Mouse (Mus musculus): Measurements from ENCODE around the gene Rabggta. TPM values are rescaled to one million over a fixed set of nuclear protein-coding genes. Genes with fewer than 3 reads are reported as not detected.

The Rabggta gene
- polyA plus RNA-seq, 1 experiment: 41.4 TPM

GRCm38 (mm10) chr14:55721076-55721475, 987 bp downstream of the Rabggta start:
- TF ChIP-seq POLR2A (IDR thresholded peaks at IDR 0.05; ENCODE audit: control insufficient read depth, low read depth, low read length): no peak
- TF ChIP-seq CTCF (IDR thresholded peaks at IDR 0.05; ENCODE audit: control insufficient read depth, insufficient read depth, insufficient replicate concordance, low read depth, low read length): no peak
- Histone ChIP-seq H3K4me3 (ENCODE audit: control insufficient read depth, low read depth, low read length) (no peak overlapping the region), H3K4me1 (ENCODE audit: control insufficient read depth, insufficient read depth, low read length) (peaks cover 4% of the 10 kb centered on the region), H3K27ac (ENCODE audit: control insufficient read depth, insufficient read depth, low read depth, low read length) (no peak overlapping the region), H3K27me3 (ENCODE audit: control insufficient read depth, insufficient read depth, low read length) (no peaks in the 10 kb centered on the region), H3K36me3 (ENCODE audit: control insufficient read depth, insufficient read depth, low read length) (no peaks in the 10 kb centered on the region)

GRCm38 (mm10) chr14:55720666-55721065, 1.4 kb downstream of the Rabggta start:
- Histone ChIP-seq H3K4me3 (ENCODE audit: control insufficient read depth, low read depth, low read length) (no peak overlapping the region), H3K36me3 (ENCODE audit: control insufficient read depth, insufficient read depth, low read length) (no peaks in the 10 kb centered on the region), H3K27me3 (ENCODE audit: control insufficient read depth, insufficient read depth, low read length) (no peaks in the 10 kb centered on the region), H3K27ac (ENCODE audit: control insufficient read depth, insufficient read depth, low read depth, low read length) (no peak overlapping the region), H3K4me1 (ENCODE audit: control insufficient read depth, insufficient read depth, low read length) (peaks cover 4% of the 10 kb centered on the region)
- TF ChIP-seq CTCF (IDR thresholded peaks at IDR 0.05; ENCODE audit: control insufficient read depth, insufficient read depth, insufficient replicate concordance, low read depth, low read length): no peak
- no peak for TF ChIP-seq POLR2A (IDR thresholded peaks at IDR 0.05; ENCODE audit: control insufficient read depth, low read depth, low read length)

GRCm38 (mm10) chr14:55719737-55720136, 2.3 kb downstream of the Rabggta start:
- no peaks in the 10 kb centered on the region for H3K36me3 ChIP-seq (ENCODE audit: control insufficient read depth, insufficient read depth, low read length)
- TF ChIP-seq CTCF (IDR thresholded peaks at IDR 0.05; ENCODE audit: control insufficient read depth, insufficient read depth, insufficient replicate concordance, low read depth, low read length) (no peak), POLR2A (IDR thresholded peaks at IDR 0.05; ENCODE audit: control insufficient read depth, low read depth, low read length) (no peak)
- no peaks in the 10 kb centered on the region for H3K27me3 ChIP-seq (ENCODE audit: control insufficient read depth, insufficient read depth, low read length)
- peaks cover 4% of the 10 kb centered on the region for H3K4me1 ChIP-seq (ENCODE audit: control insufficient read depth, insufficient read depth, low read length)
- H3K4me3 ChIP-seq (ENCODE audit: control insufficient read depth, low read depth, low read length): no peak overlapping the region
- no peak overlapping the region for H3K27ac ChIP-seq (ENCODE audit: control insufficient read depth, insufficient read depth, low read depth, low read length)

- Histone ChIP-seq H3K4me3 (ENCODE audit: control insufficient read depth, low read depth, low read length) (no peak overlapping the region), H3K27me3 (ENCODE audit: control insufficient read depth, insufficient read depth, low read length) (no peaks in the 10 kb centered on the region), H3K36me3 (ENCODE audit: control insufficient read depth, insufficient read depth, low read length) (no peaks in the 10 kb centered on the region), H3K4me1 (ENCODE audit: control insufficient read depth, insufficient read depth, low read length) (peaks cover 8% of the 10 kb centered on the region), H3K27ac (ENCODE audit: control insufficient read depth, insufficient read depth, low read depth, low read length) (no peak overlapping the region)
- TF ChIP-seq POLR2A (IDR thresholded peaks at IDR 0.05; ENCODE audit: control insufficient read depth, low read depth, low read length): no peak
- TF ChIP-seq CTCF (IDR thresholded peaks at IDR 0.05; ENCODE audit: control insufficient read depth, insufficient read depth, insufficient replicate concordance, low read depth, low read length): no peak
Observed at GRCm38 (mm10) chr14:55716884-55717283, 5.2 kb downstream of the Rabggta start.

- TF ChIP-seq POLR2A (IDR thresholded peaks at IDR 0.05; ENCODE audit: control insufficient read depth, low read depth, low read length): no peak
- TF ChIP-seq CTCF (IDR thresholded peaks at IDR 0.05; ENCODE audit: control insufficient read depth, insufficient read depth, insufficient replicate concordance, low read depth, low read length): no peak
- Histone ChIP-seq H3K27ac (ENCODE audit: control insufficient read depth, insufficient read depth, low read depth, low read length) (no peak overlapping the region), H3K4me3 (ENCODE audit: control insufficient read depth, low read depth, low read length) (no peak overlapping the region), H3K27me3 (ENCODE audit: control insufficient read depth, insufficient read depth, low read length) (no peaks in the 10 kb centered on the region), H3K4me1 (ENCODE audit: control insufficient read depth, insufficient read depth, low read length) (peaks cover 7% of the 10 kb centered on the region), H3K36me3 (ENCODE audit: control insufficient read depth, insufficient read depth, low read length) (no peaks in the 10 kb centered on the region)
Observed at GRCm38 (mm10) chr14:55716271-55716670, 5.8 kb downstream of the Rabggta start.

- TF ChIP-seq POLR2A (IDR thresholded peaks at IDR 0.05; ENCODE audit: control insufficient read depth, low read depth, low read length): no peak
- no peak for TF ChIP-seq CTCF (IDR thresholded peaks at IDR 0.05; ENCODE audit: control insufficient read depth, insufficient read depth, insufficient replicate concordance, low read depth, low read length)
- Histone ChIP-seq H3K4me1 (ENCODE audit: control insufficient read depth, insufficient read depth, low read length) (peaks cover 7% of the 10 kb centered on the region), H3K27me3 (ENCODE audit: control insufficient read depth, insufficient read depth, low read length) (no peaks in the 10 kb centered on the region), H3K36me3 (ENCODE audit: control insufficient read depth, insufficient read depth, low read length) (no peaks in the 10 kb centered on the region), H3K4me3 (ENCODE audit: control insufficient read depth, low read depth, low read length) (no peak overlapping the region), H3K27ac (ENCODE audit: control insufficient read depth, insufficient read depth, low read depth, low read length) (no peak overlapping the region)
Observed at GRCm38 (mm10) chr14:55714893-55715292, 7.2 kb downstream of the Rabggta start.

GRCm38 (mm10) chr14:55713729-55714122, 8.3 kb downstream of the Rabggta start, which contains the start of gene Tgm1:
Gene Tgm1 (minus strand): TSS chr14:55713926.
- no peak for TF ChIP-seq POLR2A (IDR thresholded peaks at IDR 0.05; ENCODE audit: control insufficient read depth, low read depth, low read length)
- no peak for TF ChIP-seq CTCF (IDR thresholded peaks at IDR 0.05; ENCODE audit: control insufficient read depth, insufficient read depth, insufficient replicate concordance, low read depth, low read length)
- Histone ChIP-seq H3K27ac (ENCODE audit: control insufficient read depth, insufficient read depth, low read depth, low read length) (no peak within 1 kb of the TSS), H3K27me3 (ENCODE audit: control insufficient read depth, insufficient read depth, low read length) (no peaks in the 10 kb centered on the region), H3K4me3 (ENCODE audit: control insufficient read depth, low read depth, low read length) (no peak within 1 kb of the TSS), H3K36me3 (ENCODE audit: control insufficient read depth, insufficient read depth, low read length) (no peaks in the 10 kb centered on the region), H3K4me1 (ENCODE audit: control insufficient read depth, insufficient read depth, low read length) (peaks cover 7% of the 10 kb centered on the region)
